Mouse (Mus musculus) stomach, embryonic 14.5 days (tissue): Measurements from ENCODE around the gene Rpp25. TPM values are rescaled to one million over a fixed set of nuclear protein-coding genes. Genes with fewer than 3 reads are reported as not detected.

Source experiments
- ATAC-seq: fragments of 200-750 bp; cut with Nextera tagmentation; 2 replicates; pipeline ENCODE4 v1.8.0; 2017; ENCODE audit warnings: low read depth, moderate TSS enrichment; ENCODE audit not compliant: insufficient number of reproducible peaks, insufficient read depth, low FRiP score
- H3K27ac ChIP-seq: fragments of 300-500 bp; sonication (generic); 2 replicates; pipeline ENCODE4 v1.5.1; 2014; ENCODE audit warnings: mild to moderate bottlenecking, low read length, moderate library complexity, mixed read lengths
- H3K27me3 ChIP-seq: fragments of 300-500 bp; sonication (generic); 2 replicates; pipeline ENCODE4 v1.6.1; 2014; ENCODE audit warnings: low read length, control low read depth, mixed read lengths; ENCODE audit not compliant: control insufficient read depth, insufficient read depth
- H3K36me3 ChIP-seq: fragments of 300-500 bp; sonication (generic); 2 replicates; pipeline ENCODE4 v1.6.1; 2014; ENCODE audit warnings: mild to moderate bottlenecking, control low read depth, low read length, moderate library complexity, mixed read lengths; ENCODE audit not compliant: control insufficient read depth, insufficient read depth
- H3K4me1 ChIP-seq: fragments of 300-500 bp; sonication (generic); 2 replicates; pipeline ENCODE4 v1.6.1; 2014; ENCODE audit warnings: low read length, control low read depth, mixed read lengths; ENCODE audit not compliant: control insufficient read depth, insufficient read depth
- H3K4me2 ChIP-seq: fragments of 300-500 bp; sonication (generic); replicated peaks from 2 replicates; pipeline ENCODE4 v1.6.1; 2014; ENCODE audit warnings: low read depth, low read length, control low read depth
- H3K4me3 ChIP-seq: fragments of 300-500 bp; sonication (generic); 2 replicates; pipeline ENCODE4 v1.5.1; 2014; ENCODE audit warnings: low read depth, low read length, control low read depth
- H3K9ac ChIP-seq: fragments of 300-500 bp; sonication (generic); replicated peaks from 2 replicates; pipeline ENCODE4 v1.6.1; 2014; ENCODE audit warnings: low read depth, mild to moderate bottlenecking, control low read depth, low read length, moderate library complexity, mixed read lengths
- H3K9me3 ChIP-seq: fragments of 300-500 bp; sonication (generic); 2 replicates; pipeline ENCODE4 v1.6.1; 2016; ENCODE audit warnings: low read depth, low read length, control low read depth; ENCODE audit not compliant: control insufficient read depth
- WGBS: fragments of 180-500 bp; shearing (Covaris S2); extraction: QIAGEN DNeasy Blood & Tissue Kit; methylation state at CpG from one replicate; pipeline ENCODE4 v1.1.7; 2014; 5-methylcytosine and 5-hydroxymethylcytosine counted together
- polyA plus RNA-seq: library from polyadenylated mRNA; unstranded; fragments of >200 nt; fragmentation: Nextera tagmentation; extraction: Ambion mirVana; gene quantifications from 2 replicates; pipeline ENCODE4 v1.2.1, GENCODE M21; 2014

The Rpp25 gene
- 3.8 and 4.8 TPM in 2 replicates for polyA plus RNA-seq

DNA sequence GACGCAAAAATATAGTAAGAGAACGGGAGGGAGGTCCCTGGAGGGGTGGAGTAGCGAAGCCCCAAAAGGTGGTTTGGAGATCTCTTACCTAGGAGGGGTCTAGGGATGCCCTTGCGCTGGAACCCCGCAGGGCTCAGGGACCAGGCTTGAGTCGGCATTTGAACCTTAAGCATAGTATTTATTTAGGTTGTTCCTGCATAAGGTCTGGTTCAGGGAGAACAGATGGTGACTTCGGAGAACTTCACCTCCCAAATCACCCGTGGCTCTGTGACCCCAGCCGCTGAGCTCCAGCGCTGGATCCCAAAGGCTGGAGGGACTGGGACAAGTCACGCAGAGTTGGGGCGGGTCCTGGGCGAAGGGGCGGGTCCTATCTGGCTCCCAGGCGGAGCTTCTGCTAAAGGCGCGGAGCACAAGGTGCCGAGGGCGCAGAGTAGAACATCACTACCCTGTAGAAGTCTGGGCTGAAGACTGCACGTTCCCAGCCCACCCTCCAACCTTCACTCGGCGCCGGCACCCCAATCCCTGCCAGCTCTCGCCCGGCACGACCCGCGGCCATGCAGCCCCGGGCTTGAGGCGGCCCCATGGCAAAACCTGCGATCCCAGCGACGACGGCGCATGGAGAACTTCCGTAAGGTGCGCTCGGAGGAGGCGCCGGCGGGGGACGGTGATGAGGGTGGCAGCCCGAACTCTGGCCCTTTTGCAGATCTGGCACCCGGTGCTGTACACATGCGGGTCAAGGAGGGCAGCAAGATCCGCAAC lies at the start of gene Rpp25:
TSS of gene Rpp25 (plus strand) at position 405 of the 759 bp plus-strand sequence.
- Histone ChIP-seq H3K4me3 (peak within 1 kb of the TSS; percentile 48), H3K4me1 (peaks cover 17% of the 10 kb centered on the region; the same call in 1 of the 2 replicates), H3K9me3 (no peaks in the 10 kb centered on the region), H3K36me3 (no peaks in the 10 kb centered on the region), H3K27ac (no peak within 1 kb of the TSS; the same call in 1 of the 2 replicates), H3K27me3 (peaks cover 48% of the 10 kb centered on the region), H3K9ac (peak within 1 kb of the TSS; percentile 25; the same call in 1 of the 2 replicates), H3K4me2 (peak within 1 kb of the TSS; percentile 98)
- ATAC-seq, result 0 out of 2 replicates have a peak, but pooled peaks have one; percentile 65
- WGBS, result under 1% methylated on average over 46 of the region's 46 CpGs

DNA sequence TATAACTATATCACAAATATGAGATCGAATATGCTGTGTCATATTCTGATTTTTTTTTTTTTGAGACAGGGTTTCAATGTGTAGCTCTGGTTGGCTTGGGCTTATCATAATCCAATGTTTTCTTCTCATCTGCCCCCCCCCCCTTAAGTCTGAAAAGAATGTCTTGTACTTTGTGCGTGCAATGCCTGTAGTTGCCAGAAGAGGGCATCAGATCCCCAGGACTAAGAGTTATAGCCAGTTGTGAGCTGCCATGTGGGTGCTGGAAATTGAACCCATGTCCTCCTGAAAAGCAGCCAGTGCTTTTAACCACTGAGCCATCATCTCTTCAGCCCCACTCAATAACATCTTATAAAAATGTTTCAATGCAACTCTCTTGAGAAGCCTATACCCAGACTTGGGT lies 44.1 kb upstream of the Rpp25 start:
- Histone ChIP-seq H3K4me3 (no peak overlapping the region), H3K27me3 (no peaks in the 10 kb centered on the region), H3K36me3 (no peaks in the 10 kb centered on the region), H3K9me3 (no peaks in the 10 kb centered on the region), H3K4me2 (no peak overlapping the region), H3K4me1 (no peaks in the 10 kb centered on the region), H3K9ac (no peak overlapping the region), H3K27ac (no peak overlapping the region)
- WGBS, result 97% methylated on average over 2 of the region's 2 CpGs
- no peak for ATAC-seq

GRCm38 (mm10) chr9:57462866-57463265 lies 41.0 kb upstream of the Rpp25 start:
- no peak overlapping the region for H3K4me2 ChIP-seq
- peak overlapping the region; percentile 52 for H3K27ac ChIP-seq
- 79% methylated on average over 6 of the region's 6 CpGs for WGBS
- H3K4me1 ChIP-seq, result peaks cover 9% of the 10 kb centered on the region; the same call in 1 of the 2 replicates
- H3K4me3 ChIP-seq, result no peak overlapping the region
- H3K9me3 ChIP-seq, result no peaks in the 10 kb centered on the region
- no peak overlapping the region for H3K9ac ChIP-seq
- ATAC-seq, result peak; percentile 80
- H3K27me3 ChIP-seq, result no peaks in the 10 kb centered on the region
- H3K36me3 ChIP-seq, result no peaks in the 10 kb centered on the region

GRCm38 (mm10) chr9:57466101-57466500 lies 37.7 kb upstream of the Rpp25 start:
- H3K36me3 ChIP-seq, result no peaks in the 10 kb centered on the region
- H3K9me3 ChIP-seq, result no peaks in the 10 kb centered on the region
- H3K27ac ChIP-seq, result no peak overlapping the region
- H3K4me2 ChIP-seq, result no peak overlapping the region
- no peaks in the 10 kb centered on the region for H3K27me3 ChIP-seq
- no peak overlapping the region for H3K4me3 ChIP-seq
- H3K4me1 ChIP-seq, result peaks cover 9% of the 10 kb centered on the region; the same call in 1 of the 2 replicates
- H3K9ac ChIP-seq, result no peak overlapping the region
- no peak for ATAC-seq
- WGBS, result 47% methylated on average over 3 of the region's 3 CpGs

DNA sequence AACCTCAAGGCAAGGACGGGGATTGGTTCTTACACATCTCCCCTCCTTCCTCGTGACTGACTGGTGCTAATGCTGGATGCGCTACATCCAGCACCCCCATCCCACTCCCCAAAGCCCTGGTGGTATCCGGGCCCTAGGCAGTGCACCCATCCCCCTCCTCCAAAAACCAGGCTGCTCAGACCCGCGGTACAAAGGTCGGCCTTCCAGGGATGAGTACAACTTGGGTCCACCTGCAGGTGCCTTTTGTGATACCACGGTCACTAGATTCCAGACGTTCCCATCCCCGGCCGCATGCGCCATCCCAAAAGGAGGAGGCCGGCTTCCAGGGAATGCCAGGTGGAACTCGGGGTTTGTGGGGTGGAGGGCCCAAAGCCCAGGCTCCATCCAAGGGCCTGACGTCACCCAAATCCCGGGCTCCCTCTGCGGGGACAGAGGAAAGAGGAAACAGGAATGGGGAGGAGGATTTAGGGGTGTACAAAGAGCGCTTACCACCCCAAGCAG lies 36.5 kb upstream of the Rpp25 start:
- Histone ChIP-seq H3K27me3 (no peaks in the 10 kb centered on the region), H3K36me3 (no peaks in the 10 kb centered on the region), H3K9me3 (no peaks in the 10 kb centered on the region), H3K4me2 (peak overlapping the region; percentile 82), H3K4me1 (peaks cover 9% of the 10 kb centered on the region; the same call in 1 of the 2 replicates), H3K9ac (peak overlapping the region; percentile 57), H3K4me3 (peak overlapping the region; percentile 69), H3K27ac (peak overlapping the region; percentile 36; the same call in 1 of the 2 replicates)
- no peak for ATAC-seq
- 2% methylated on average over 18 of the region's 18 CpGs for WGBS

GRCm38 (mm10) chr9:57467896-57468549 lies 35.8 kb upstream of the Rpp25 start, which contains the start of gene Scamp5:
Gene Scamp5, minus strand, starts transcription at chr9:57468060.
- no peaks in the 10 kb centered on the region for H3K27me3 ChIP-seq
- H3K9me3 ChIP-seq, result no peaks in the 10 kb centered on the region
- peak within 1 kb of the TSS; percentile 36; the same call in 1 of the 2 replicates for H3K27ac ChIP-seq
- H3K9ac ChIP-seq, result peak within 1 kb of the TSS; percentile 57
- ATAC-seq, result peak; percentile 88
- peaks cover 9% of the 10 kb centered on the region; the same call in 1 of the 2 replicates for H3K4me1 ChIP-seq
- no peaks in the 10 kb centered on the region for H3K36me3 ChIP-seq
- H3K4me3 ChIP-seq, result peak within 1 kb of the TSS; percentile 69
- 2% methylated on average over 48 of the region's 48 CpGs for WGBS
- H3K4me2 ChIP-seq, result peak within 1 kb of the TSS; percentile 82

GRCm38 (mm10) chr9:57468914-57469313 lies 34.9 kb upstream of the Rpp25 start:
- no peak overlapping the region for H3K4me3 ChIP-seq
- ATAC-seq, result no peak
- 60% methylated on average over 4 of the region's 4 CpGs for WGBS

DNA sequence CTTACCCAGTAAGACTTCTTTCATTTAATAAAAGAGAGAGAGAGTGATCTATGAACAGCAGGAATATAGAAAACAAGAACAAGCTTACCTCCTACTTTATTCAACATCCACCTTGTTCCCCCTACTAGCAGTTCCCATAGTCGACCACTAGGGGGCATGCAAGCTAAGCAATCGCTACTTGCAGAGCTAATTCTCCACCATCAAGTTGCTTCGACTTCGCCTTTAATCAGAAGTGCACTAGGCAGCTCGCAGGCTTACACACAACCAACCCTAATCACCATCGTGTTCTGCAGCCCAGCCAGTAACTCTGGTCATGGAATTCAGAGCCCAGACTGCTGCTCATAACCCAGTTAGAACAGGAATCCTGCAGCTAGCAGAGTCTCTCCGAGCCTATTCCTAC lies 18.1 kb upstream of the Rpp25 start:
- Histone ChIP-seq H3K4me1 (no peaks in the 10 kb centered on the region), H3K27ac (no peak overlapping the region), H3K4me3 (no peak overlapping the region), H3K4me2 (no peak overlapping the region), H3K9ac (no peak overlapping the region), H3K27me3 (no peaks in the 10 kb centered on the region), H3K9me3 (no peaks in the 10 kb centered on the region), H3K36me3 (no peaks in the 10 kb centered on the region)
- ATAC-seq, result no peak
- WGBS, result 15% methylated on average over 7 of the region's 7 CpGs

More at GRCm38 (mm10) chr9:57468914-57469313, 34.9 kb upstream of the Rpp25 start:
- H3K9me3 ChIP-seq, result no peaks in the 10 kb centered on the region
- H3K4me2 ChIP-seq, result no peak overlapping the region
- no peaks in the 10 kb centered on the region for H3K36me3 ChIP-seq
- H3K27me3 ChIP-seq, result no peaks in the 10 kb centered on the region
- no peak overlapping the region for H3K27ac ChIP-seq
- no peak overlapping the region for H3K9ac ChIP-seq
- peaks cover 9% of the 10 kb centered on the region; the same call in 1 of the 2 replicates for H3K4me1 ChIP-seq
